Comparison of ENCODE assay signal across 9 mouse cellular contexts in the genomic region with DNA sequence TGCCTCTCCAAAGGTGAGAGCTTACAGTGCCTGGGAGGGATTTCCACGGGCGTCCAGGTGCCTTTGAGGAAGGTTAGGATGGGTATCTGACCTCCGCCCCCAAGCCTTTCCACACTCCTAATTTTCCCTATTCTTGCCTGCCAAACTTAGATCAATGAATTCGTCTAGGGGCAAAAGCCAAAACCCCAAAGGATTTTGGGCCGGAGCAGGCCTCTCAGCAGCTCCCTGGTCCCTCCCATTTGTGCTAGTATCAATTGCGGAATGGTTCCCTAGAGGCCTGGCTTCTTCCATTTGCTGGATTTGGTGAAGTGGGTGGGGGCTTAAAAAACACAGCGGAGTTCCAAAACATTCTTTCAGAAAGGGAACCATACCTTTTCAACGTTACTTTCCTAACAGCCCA.
DNase-seq lines count a peak whose midpoint lies in the region; ATAC-seq and TF ChIP-seq lines count a peak whose summit lies in the region.
"Had no signal": no experiment of that assay in that cellular context is flagged by ENCODE, and none has a peak within 500 bp of the region (broad histone marks: within the 10 kb centered on the region; RNA-seq: fewer than 3 reads in every experiment).

No protein-coding gene starts in this region.

- WGBS in embryonic facial prominence, embryonic 11.5 days, result 8% methylated on average over 8 of the region's 8 CpGs
- 5% methylated on average over 8 of the region's 8 CpGs for WGBS in hindbrain, embryonic 16.5 days
- WGBS in midbrain, embryonic 14.5 days, result 4% methylated on average over 8 of the region's 8 CpGs

- no peaks in the 10 kb centered on the region for H3K36me3 ChIP-seq in embryonic facial prominence, embryonic 11.5 days (replicated peaks; ENCODE audit: control insufficient read depth, insufficient read depth, low read depth, low read length)
- H3K36me3 ChIP-seq in hindbrain, embryonic 16.5 days (ENCODE audit: control insufficient read depth, insufficient read depth, low read length), result no peaks in the 10 kb centered on the region
- H3K36me3 ChIP-seq in midbrain, embryonic 14.5 days (ENCODE audit: control insufficient read depth, insufficient read depth, low read length), result no peaks in the 10 kb centered on the region

- no peaks in the 10 kb centered on the region for H3K27me3 ChIP-seq in embryonic facial prominence, embryonic 11.5 days (ENCODE audit: control insufficient read depth, insufficient read depth, low read length)
- H3K27me3 ChIP-seq in hindbrain, embryonic 16.5 days (replicated peaks; ENCODE audit: control insufficient read depth, insufficient read depth, low read length), result no peaks in the 10 kb centered on the region
- H3K27me3 ChIP-seq in midbrain, embryonic 14.5 days (ENCODE audit: control insufficient read depth, insufficient read depth, low read length), result peaks cover 5% of the 10 kb centered on the region; the same call in 1 of the 2 replicates

- H3K9ac ChIP-seq in embryonic facial prominence, embryonic 11.5 days (replicated peaks; ENCODE audit: low read length), result peak overlapping the region; percentile 70
- peak overlapping the region; percentile 78 for H3K9ac ChIP-seq in hindbrain, embryonic 16.5 days (ENCODE audit: low read depth, low read length)
- peak overlapping the region; percentile 66 for H3K9ac ChIP-seq in midbrain, embryonic 14.5 days (replicated peaks; ENCODE audit: low read length)

- no peak for TF ChIP-seq CTCF in left cerebral cortex, adult 2 months (IDR thresholded peaks at IDR 0.05)

- peak overlapping the region; percentile 93 for H3K27ac ChIP-seq in left cerebral cortex, adult 2 months
- H3K27ac ChIP-seq in embryonic facial prominence, embryonic 11.5 days (replicated peaks; ENCODE audit: low read depth, low read length), result no peak overlapping the region
- H3K27ac ChIP-seq in hindbrain, embryonic 16.5 days (ENCODE audit: low read depth, low read length), result no peak overlapping the region; the same call in 1 of the 2 replicates
- H3K27ac ChIP-seq in midbrain, embryonic 14.5 days (replicated peaks; ENCODE audit: low read depth, low read length), result peak overlapping the region; percentile 74
- H3K27ac ChIP-seq: macrophage had no signal

- peak in 1 of 2 experiments; percentile 16 for DNase-seq in left cerebral cortex, adult 2 months (ENCODE audit: extremely low spot score in 1 of 2, low spot score in 2 of 2)
- no peak for DNase-seq in left cerebral cortex, adult 11 months (ENCODE audit: low spot score)
- DNase-seq in embryonic facial prominence, embryonic 11.5 days (ENCODE audit: low spot score), result peak; percentile 16
- DNase-seq in midbrain, embryonic 14.5 days, result no peak
- DNase-seq in adrenal gland, adult 18-20 months (ENCODE audit: low spot score in 2 of 2), result no peak
- DNase-seq in urinary bladder, postnatal 36 days (ENCODE audit: low spot score in 2 of 2), result no peak

- ATAC-seq in embryonic facial prominence, embryonic 11.5 days (replicated peaks; ENCODE audit: insufficient number of reproducible peaks, low FRiP score, low TSS enrichment, low read depth), result no peak
- ATAC-seq in hindbrain, embryonic 16.5 days, result no peak
- ATAC-seq in midbrain, embryonic 14.5 days (ENCODE audit: low FRiP score, low TSS enrichment), result no peak; the same call in 1 of the 2 replicates
- no peak for ATAC-seq in megakaryocyte progenitor cell, adult 5-6 weeks (replicated peaks; ENCODE audit: poor library complexity)

- no peaks in the 10 kb centered on the region for H3K9me3 ChIP-seq in embryonic facial prominence, embryonic 11.5 days (replicated peaks; ENCODE audit: control insufficient read depth, low read length)
- H3K9me3 ChIP-seq in hindbrain, embryonic 16.5 days (ENCODE audit: control insufficient read depth, low read length), result no peaks in the 10 kb centered on the region
- no peaks in the 10 kb centered on the region for H3K9me3 ChIP-seq in midbrain, embryonic 14.5 days (ENCODE audit: control insufficient read depth, low read length)

- intact Hi-C loops in left cerebral cortex, adult 2 months (cut with DNase I), result loop anchor here (2.0 to 10.0 kb wide), 2 partner anchors 470 to 582 kb away; partner anchors contain the start of gene Cstf2t

- no peaks in the 10 kb centered on the region for H3K4me1 ChIP-seq in embryonic facial prominence, embryonic 11.5 days (ENCODE audit: control insufficient read depth, insufficient read depth, low read length)
- H3K4me1 ChIP-seq in hindbrain, embryonic 16.5 days (ENCODE audit: control insufficient read depth, insufficient read depth, low read depth, low read length), result peaks cover 11% of the 10 kb centered on the region
- H3K4me1 ChIP-seq in midbrain, embryonic 14.5 days (ENCODE audit: control insufficient read depth, insufficient read depth, low read length), result peaks cover 7% of the 10 kb centered on the region; the same call in 1 of the 2 replicates

- peak overlapping the region; percentile 95 for H3K4me2 ChIP-seq in embryonic facial prominence, embryonic 11.5 days (ENCODE audit: low read depth, low read length)
- H3K4me2 ChIP-seq in hindbrain, embryonic 16.5 days (ENCODE audit: low read length), result peak overlapping the region; percentile 90
- H3K4me2 ChIP-seq in midbrain, embryonic 14.5 days (ENCODE audit: low read length), result peak overlapping the region; percentile 97

- peak overlapping the region; percentile 82 for H3K4me3 ChIP-seq in left cerebral cortex, adult 2 months
- peak overlapping the region; percentile 64 for H3K4me3 ChIP-seq in embryonic facial prominence, embryonic 11.5 days (ENCODE audit: low read depth, low read length)
- H3K4me3 ChIP-seq in hindbrain, embryonic 16.5 days (ENCODE audit: low read length), result peak overlapping the region; percentile 64
- H3K4me3 ChIP-seq in midbrain, embryonic 14.5 days (replicated peaks; ENCODE audit: low read depth, low read length), result peak overlapping the region; percentile 47

Comparison
In these comparisons a context has a peak if more than half of its experiments do, and no peak if none do; other contexts are left out.
1. H3K27ac ChIP-seq: peak in left cerebral cortex, adult 2 months (single experiment) and midbrain, embryonic 14.5 days (single experiment); none in embryonic facial prominence, embryonic 11.5 days (single experiment) and hindbrain, embryonic 16.5 days (single experiment).
2. Peak in every context shown above with its lines, with median percentiles within 50 percentile points of each other: H3K4me3 ChIP-seq, H3K4me2 ChIP-seq and H3K9ac ChIP-seq.